Mouse (Mus musculus): ENCODE measurements around the gene Slc25a24. TPM values are rescaled to one million over a fixed set of nuclear protein-coding genes. Genes with fewer than 3 reads are reported as not detected.

The Slc25a24 gene
- polyA plus RNA-seq, 1 experiment: 1.6 TPM

DNA sequence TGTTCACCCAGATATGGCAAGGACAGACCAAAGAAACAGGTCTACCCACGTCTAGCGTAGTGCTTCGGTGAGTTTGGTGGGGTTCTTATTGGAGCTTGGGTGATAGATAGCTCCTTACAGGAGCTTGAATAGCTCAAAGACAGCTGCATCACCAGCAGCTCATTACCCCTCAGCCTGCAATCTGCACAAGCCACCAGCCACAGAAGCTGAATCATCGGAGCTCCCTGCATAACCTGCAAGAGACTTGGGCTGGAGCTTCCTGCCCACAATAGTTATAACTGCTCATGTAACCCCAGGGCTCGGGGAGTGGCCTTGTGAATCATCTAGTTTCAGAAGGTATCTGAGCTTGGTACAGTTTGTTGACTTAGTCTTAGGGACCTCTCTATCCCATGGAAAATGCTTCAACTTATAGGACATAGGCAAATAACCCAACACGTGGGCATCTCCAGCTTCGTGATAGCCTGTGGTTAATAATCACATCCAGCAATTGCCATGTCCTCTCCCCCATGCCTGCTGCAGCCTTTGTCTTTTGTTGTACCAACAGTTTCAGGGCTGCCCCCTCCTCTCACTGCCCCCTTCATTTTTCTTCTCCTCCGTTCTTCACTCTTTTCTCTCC, 42.4 kb downstream of the Slc25a24 start:
- WGBS: 89% methylated on average over 8 of the region's 8 CpGs
- no peak for DNase-seq
- H3K36me3 ChIP-seq (ENCODE audit: control insufficient read depth, insufficient read depth, low read length): no peaks in the 10 kb centered on the region
- H3K27me3 ChIP-seq (replicated peaks; ENCODE audit: control insufficient read depth, insufficient read depth, low read length): no peaks in the 10 kb centered on the region
- no peak overlapping the region for H3K4me3 ChIP-seq (ENCODE audit: insufficient read depth, low read depth, low read length)
- no peak for TF ChIP-seq CTCF (conservative IDR thresholded peaks at IDR 0.05; ENCODE audit: insufficient read depth, insufficient read length, low read depth, low read length)
- H3K4me1 ChIP-seq (ENCODE audit: control insufficient read depth, insufficient read depth, low read length): no peaks in the 10 kb centered on the region
- no peak overlapping the region for H3K27ac ChIP-seq (ENCODE audit: insufficient read depth, low read depth, low read length)

DNA sequence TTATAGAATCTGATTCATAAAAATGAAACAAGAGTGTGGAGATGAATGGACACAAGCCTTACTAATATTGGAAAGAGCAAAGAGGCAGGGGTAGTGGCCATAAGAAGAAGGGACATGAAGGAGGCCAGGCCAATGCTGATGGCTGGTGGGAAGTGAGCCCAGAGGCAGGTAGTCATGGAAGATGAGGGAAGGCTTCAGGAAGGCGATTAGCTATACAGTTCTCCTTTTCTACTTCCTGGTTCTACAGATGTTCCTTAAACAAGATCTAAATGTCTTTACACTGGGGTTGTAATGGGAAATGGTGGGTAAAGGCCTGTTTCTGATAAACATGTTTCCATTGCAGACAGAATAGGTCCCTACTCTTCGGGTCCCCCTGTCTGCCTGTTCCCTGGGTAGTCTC, 46.2 kb downstream of the Slc25a24 start:
- no peak for DNase-seq
- WGBS: 88% methylated on average over 2 of the region's 2 CpGs
- H3K4me3 ChIP-seq (ENCODE audit: insufficient read depth, low read depth, low read length): no peak overlapping the region
- no peaks in the 10 kb centered on the region for H3K36me3 ChIP-seq (ENCODE audit: control insufficient read depth, insufficient read depth, low read length)
- no peaks in the 10 kb centered on the region for H3K4me1 ChIP-seq (ENCODE audit: control insufficient read depth, insufficient read depth, low read length)
- no peak for TF ChIP-seq POLR2A (IDR thresholded peaks at IDR 0.05; ENCODE audit: low read depth, low read length)
- no peak for TF ChIP-seq CTCF (conservative IDR thresholded peaks at IDR 0.05; ENCODE audit: insufficient read depth, insufficient read length, low read depth, low read length)
- H3K27ac ChIP-seq (ENCODE audit: insufficient read depth, low read depth, low read length): no peak overlapping the region
- no peaks in the 10 kb centered on the region for H3K27me3 ChIP-seq (replicated peaks; ENCODE audit: control insufficient read depth, insufficient read depth, low read length)

DNA sequence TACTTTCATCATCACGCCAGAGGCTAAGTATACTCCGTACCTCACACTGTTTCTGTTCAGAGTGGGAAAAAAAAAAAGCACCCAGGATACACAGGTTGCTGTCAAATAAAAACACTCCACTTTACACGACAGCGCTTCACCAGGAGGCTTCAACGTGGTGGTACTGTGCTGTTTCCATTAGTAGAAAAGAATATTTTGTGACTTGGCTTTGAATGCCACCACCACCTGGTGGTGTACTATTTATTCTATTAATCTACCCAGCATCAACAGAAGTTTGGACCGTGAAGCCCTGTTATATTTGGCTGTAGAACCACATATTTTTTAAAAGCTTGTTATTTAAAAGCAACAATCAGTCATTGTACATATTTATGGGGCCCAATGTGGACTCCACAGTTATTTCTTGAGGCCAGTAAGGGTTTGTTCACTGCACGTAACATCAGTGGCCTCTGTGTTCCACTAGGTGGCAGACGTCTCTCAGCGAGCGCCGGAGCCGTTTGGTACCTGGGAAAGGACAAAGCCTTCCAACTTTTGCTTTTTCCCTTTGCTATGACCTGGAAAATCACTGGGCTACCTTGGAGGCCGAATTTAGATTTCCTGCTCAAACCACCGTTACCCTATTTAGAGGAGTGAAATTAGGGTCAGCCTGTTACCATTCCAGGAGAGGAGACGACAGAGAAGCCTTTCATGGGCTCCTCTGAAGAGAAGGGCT, 48.3 kb downstream of the Slc25a24 start:
- Histone ChIP-seq H3K27ac (ENCODE audit: insufficient read depth, low read depth, low read length) (no peak overlapping the region), H3K36me3 (ENCODE audit: control insufficient read depth, insufficient read depth, low read length) (no peaks in the 10 kb centered on the region), H3K4me3 (ENCODE audit: insufficient read depth, low read depth, low read length) (no peak overlapping the region), H3K27me3 (replicated peaks; ENCODE audit: control insufficient read depth, insufficient read depth, low read length) (no peaks in the 10 kb centered on the region), H3K4me1 (ENCODE audit: control insufficient read depth, insufficient read depth, low read length) (no peaks in the 10 kb centered on the region)
- peak; percentile 78 for DNase-seq
- 22% methylated on average over 15 of the region's 15 CpGs for WGBS
- no peak for TF ChIP-seq POLR2A (IDR thresholded peaks at IDR 0.05; ENCODE audit: low read depth, low read length)
- peak; percentile 86 for TF ChIP-seq CTCF (conservative IDR thresholded peaks at IDR 0.05; ENCODE audit: insufficient read depth, insufficient read length, low read depth, low read length)

DNA sequence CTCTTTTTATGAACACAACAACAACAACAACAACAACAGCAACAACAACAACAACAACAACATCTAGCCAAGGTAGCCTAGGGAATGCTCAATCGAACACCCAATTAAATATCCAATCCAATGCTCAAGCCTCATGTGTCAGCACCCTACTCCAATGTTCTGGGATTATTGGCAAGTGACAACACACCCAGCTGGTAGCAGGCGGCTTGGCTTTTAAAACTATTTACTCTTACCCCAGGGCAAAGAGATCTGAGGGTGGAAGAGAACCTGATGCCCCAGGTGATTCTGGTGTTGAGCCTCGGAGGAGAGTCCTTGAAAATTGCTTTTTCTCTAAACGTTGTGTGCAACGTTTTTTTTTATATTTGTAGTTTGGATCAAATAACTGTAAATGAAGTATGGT, 51.4 kb downstream of the Slc25a24 start:
- Histone ChIP-seq H3K4me3 (ENCODE audit: insufficient read depth, low read depth, low read length) (no peak overlapping the region), H3K27me3 (replicated peaks; ENCODE audit: control insufficient read depth, insufficient read depth, low read length) (no peaks in the 10 kb centered on the region), H3K4me1 (ENCODE audit: control insufficient read depth, insufficient read depth, low read length) (no peaks in the 10 kb centered on the region), H3K36me3 (ENCODE audit: control insufficient read depth, insufficient read depth, low read length) (no peaks in the 10 kb centered on the region), H3K27ac (ENCODE audit: insufficient read depth, low read depth, low read length) (no peak overlapping the region)
- no peak for DNase-seq
- TF ChIP-seq POLR2A (IDR thresholded peaks at IDR 0.05; ENCODE audit: low read depth, low read length): no peak
- no peak for TF ChIP-seq CTCF (conservative IDR thresholded peaks at IDR 0.05; ENCODE audit: insufficient read depth, insufficient read length, low read depth, low read length)
- WGBS: 78% methylated on average over 5 of the region's 5 CpGs

- no peaks in the 10 kb centered on the region for H3K27me3 ChIP-seq (replicated peaks; ENCODE audit: control insufficient read depth, insufficient read depth, low read length)
- no peaks in the 10 kb centered on the region for H3K4me1 ChIP-seq (ENCODE audit: control insufficient read depth, insufficient read depth, low read length)
- peak; percentile 5 for DNase-seq
- WGBS: 37% methylated on average over 6 of the region's 6 CpGs
- TF ChIP-seq POLR2A (IDR thresholded peaks at IDR 0.05; ENCODE audit: low read depth, low read length) (no peak), CTCF (conservative IDR thresholded peaks at IDR 0.05; ENCODE audit: insufficient read depth, insufficient read length, low read depth, low read length) (no peak)
- no peak overlapping the region for H3K4me3 ChIP-seq (ENCODE audit: insufficient read depth, low read depth, low read length)
- no peak overlapping the region for H3K27ac ChIP-seq (ENCODE audit: insufficient read depth, low read depth, low read length)
- no peaks in the 10 kb centered on the region for H3K36me3 ChIP-seq (ENCODE audit: control insufficient read depth, insufficient read depth, low read length)
Measured at GRCm38 (mm10) chr3:109178705-109179104, 55.8 kb downstream of the Slc25a24 start.

GRCm38 (mm10) chr3:109179528-109180076, 56.7 kb downstream of the Slc25a24 start:
- no peaks in the 10 kb centered on the region for H3K36me3 ChIP-seq (ENCODE audit: control insufficient read depth, insufficient read depth, low read length)
- H3K27me3 ChIP-seq (replicated peaks; ENCODE audit: control insufficient read depth, insufficient read depth, low read length): no peaks in the 10 kb centered on the region
- 74% methylated on average over 6 of the region's 6 CpGs for WGBS
- TF ChIP-seq POLR2A (IDR thresholded peaks at IDR 0.05; ENCODE audit: low read depth, low read length): no peak
- TF ChIP-seq CTCF (conservative IDR thresholded peaks at IDR 0.05; ENCODE audit: insufficient read depth, insufficient read length, low read depth, low read length): no peak
- no peak for DNase-seq
- no peak overlapping the region for H3K27ac ChIP-seq (ENCODE audit: insufficient read depth, low read depth, low read length)
- no peaks in the 10 kb centered on the region for H3K4me1 ChIP-seq (ENCODE audit: control insufficient read depth, insufficient read depth, low read length)
- no peak overlapping the region for H3K4me3 ChIP-seq (ENCODE audit: insufficient read depth, low read depth, low read length)

DNA sequence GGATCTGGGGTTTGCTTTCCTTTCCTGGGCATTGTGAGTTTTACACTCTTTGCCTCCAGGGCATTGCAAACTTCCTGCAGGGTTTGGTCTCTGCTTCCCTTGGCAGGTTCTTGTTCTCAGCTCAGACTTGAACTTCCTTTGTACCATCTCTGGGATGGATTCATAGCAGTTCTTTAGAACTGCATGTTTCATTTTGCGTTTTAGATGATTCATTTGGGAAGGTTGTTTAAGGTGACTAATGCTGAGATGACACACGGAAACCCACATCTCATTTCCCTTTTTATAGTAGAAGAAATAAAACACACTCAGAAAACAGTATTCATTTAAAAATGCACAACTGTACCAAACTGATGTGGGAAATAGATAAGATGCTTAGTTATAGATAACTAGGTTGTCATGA, 73.2 kb downstream of the Slc25a24 start:
- Histone ChIP-seq H3K27me3 (replicated peaks; ENCODE audit: control insufficient read depth, insufficient read depth, low read length) (no peaks in the 10 kb centered on the region), H3K36me3 (ENCODE audit: control insufficient read depth, insufficient read depth, low read length) (no peaks in the 10 kb centered on the region), H3K4me1 (ENCODE audit: control insufficient read depth, insufficient read depth, low read length) (no peaks in the 10 kb centered on the region), H3K4me3 (ENCODE audit: insufficient read depth, low read depth, low read length) (no peak overlapping the region), H3K27ac (ENCODE audit: insufficient read depth, low read depth, low read length) (no peak overlapping the region)
- WGBS: 53% methylated on average over 2 of the region's 2 CpGs
- no peak for DNase-seq
- TF ChIP-seq POLR2A (IDR thresholded peaks at IDR 0.05; ENCODE audit: low read depth, low read length): no peak
- TF ChIP-seq CTCF (conservative IDR thresholded peaks at IDR 0.05; ENCODE audit: insufficient read depth, insufficient read length, low read depth, low read length): no peak

Data from kidney, adult 2 months (tissue).